Mouse (Mus musculus) neural tube, postnatal 0 days (tissue): Measurements from ENCODE around the gene Hid1. TPM values are rescaled to one million over a fixed set of nuclear protein-coding genes. Genes with fewer than 3 reads are reported as not detected.

Source experiments
- polyA plus RNA-seq: library from polyadenylated mRNA; unstranded; fragments of >200 nt; fragmentation: Nextera tagmentation; extraction: Ambion mirVana; gene quantifications from 2 replicates; pipeline ENCODE4 v1.2.1, GENCODE M21; 2015

The Hid1 gene
- polyA plus RNA-seq: 60.9 and 66.1 TPM in 2 replicates

DNA sequence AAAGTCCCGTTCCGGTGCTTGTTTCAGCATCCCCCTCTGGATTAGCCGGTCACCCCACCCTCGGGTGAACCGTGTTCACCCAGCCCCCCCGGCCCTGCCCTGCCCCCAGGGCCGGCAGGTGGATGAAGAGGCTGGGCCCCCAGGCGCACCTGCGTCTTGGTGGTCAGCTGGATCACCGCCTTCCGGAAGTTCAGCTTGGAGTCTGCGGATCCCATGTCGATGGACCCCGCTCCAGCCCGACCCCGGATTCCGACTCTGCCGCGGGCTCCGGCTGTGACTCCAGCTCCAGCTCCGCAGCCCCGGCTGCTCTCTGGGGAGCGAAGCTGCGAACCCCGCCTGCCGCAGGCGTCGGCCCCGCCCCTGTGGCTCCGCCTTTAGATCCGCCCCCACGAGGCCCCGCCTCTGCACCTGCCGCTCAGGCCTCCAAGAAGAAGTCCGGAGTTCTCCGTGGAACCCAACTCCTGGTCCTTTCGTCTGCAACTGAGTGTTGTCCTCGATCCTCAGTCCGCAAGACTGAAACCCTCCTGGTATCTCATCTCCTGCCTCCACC, at the start of gene Hid1:
Hid1 (minus strand) TSS at position 362 of the 550 bp plus-strand sequence.

GRCm38 (mm10) chr11:115403338-115404124, 36.0 kb upstream of the Hid1 start, which contains the start of gene Mrpl58:
TSS of gene Mrpl58 (plus strand) at chr11:115403752.

GRCm38 (mm10) chr11:115381743-115382539, 14.4 kb upstream of the Hid1 start, which contains the start of gene Cdr2l:
TSS of gene Cdr2l (plus strand) at chr11:115381916.

GRCm38 (mm10) chr11:115334531-115334930, 33.0 kb downstream of the Hid1 start, which contains the start of gene Otop3:
TSS of gene Otop3 (plus strand) at chr11:115334731.

DNA sequence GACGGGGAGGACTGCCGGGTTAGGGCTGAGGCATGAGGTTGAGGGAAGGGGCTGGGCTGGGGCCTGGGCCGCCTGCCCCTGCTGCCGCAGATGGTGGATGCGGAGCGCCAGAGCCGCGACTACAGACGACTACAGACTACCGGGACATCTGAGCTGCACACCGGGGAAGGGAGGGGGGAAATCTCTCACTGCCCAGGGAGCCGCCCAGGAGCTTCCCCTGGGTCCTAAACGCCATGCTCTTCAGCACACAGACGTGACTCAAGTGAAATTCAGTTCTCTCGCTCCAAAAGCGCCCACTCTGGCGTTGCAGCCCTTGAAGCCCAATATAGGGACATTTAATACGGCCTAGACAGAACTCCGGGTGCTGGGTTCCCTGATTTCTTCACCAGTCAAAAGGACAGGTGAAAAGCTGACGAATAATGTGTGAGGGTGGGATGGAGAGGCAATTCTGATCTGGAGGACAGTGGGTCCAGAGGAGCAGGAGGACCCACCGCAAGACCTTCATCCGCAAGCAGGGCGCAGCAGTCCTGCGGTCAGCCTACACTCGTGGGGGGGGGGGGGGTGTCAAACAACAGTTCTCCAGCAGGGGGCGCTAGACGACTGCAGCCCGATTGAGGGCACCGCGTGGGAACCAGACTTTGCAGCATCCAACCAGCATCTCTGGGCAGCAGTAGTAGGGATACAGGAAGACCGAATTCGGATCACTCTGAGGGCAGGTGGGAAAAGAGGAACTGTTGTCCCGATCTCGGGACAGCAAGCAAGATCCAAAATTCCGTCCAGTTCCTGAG, 45.5 kb downstream of the Hid1 start, which contains the start of gene Ush1g:
Ush1g (minus strand) TSS at position 136 of the 788 bp plus-strand sequence.

GRCm38 (mm10) chr11:115306863-115307262, 60.7 kb downstream of the Hid1 start, which contains the start of gene Otop2:
TSS of gene Otop2 (plus strand) at chr11:115307163.

Other genes with a start within 250 kb of the Hid1 start
- gene Cd300lf, start 233.8 kb downstream of the Hid1 start, polyA plus RNA-seq: 0.22 and 0.37 TPM in 2 replicates
- gene Slc9a3r1, start 204.4 kb downstream of the Hid1 start, polyA plus RNA-seq: 73.8 and 75.1 TPM in 2 replicates
- 12.9 and 13.5 TPM in 2 replicates for gene Tmem104, start 180.3 kb downstream of the Hid1 start, polyA plus RNA-seq
- gene Nat9, start 179.9 kb downstream of the Hid1 start, polyA plus RNA-seq: 19.9 and 21.8 TPM in 2 replicates
- gene Grin2c, start 100.5 kb downstream of the Hid1 start, polyA plus RNA-seq: 0.57 and 0.72 TPM in 2 replicates
- 16.9 and 19.4 TPM in 2 replicates for gene Fdxr, start 90.7 kb downstream of the Hid1 start, polyA plus RNA-seq
- gene Fads6, start 70.1 kb downstream of the Hid1 start, polyA plus RNA-seq: 1.9 and 2.4 TPM in 2 replicates
- 0.65 and 0.90 TPM in 2 replicates for gene Otop2, start 60.6 kb downstream of the Hid1 start, polyA plus RNA-seq
- 0.09 and 0.21 TPM in 2 replicates for gene Ush1g, start 45.7 kb downstream of the Hid1 start, polyA plus RNA-seq
- 3.0 TPM in 2 replicates for gene Otop3, start 33.0 kb downstream of the Hid1 start, polyA plus RNA-seq
- gene Cdr2l, start 14.2 kb upstream of the Hid1 start, polyA plus RNA-seq: 20.6 and 24.5 TPM in 2 replicates
- gene Mrpl58, start 36.0 kb upstream of the Hid1 start, polyA plus RNA-seq: 190 and 194 TPM in 2 replicates
- 1,130 and 1,223 TPM in 2 replicates for gene Atp5h, start 52.2 kb upstream of the Hid1 start, polyA plus RNA-seq
- gene Kctd2, start 52.4 kb upstream of the Hid1 start, polyA plus RNA-seq: 28.8 and 29.5 TPM in 2 replicates
- 0.23 and 0.27 TPM in 2 replicates for gene Trim80, start 72.8 kb upstream of the Hid1 start, polyA plus RNA-seq
- 0.27 and 0.37 TPM in 2 replicates for gene Slc16a5, start 94.7 kb upstream of the Hid1 start, polyA plus RNA-seq
- gene Armc7, start 107.9 kb upstream of the Hid1 start, polyA plus RNA-seq: 13.8 and 16.8 TPM in 2 replicates
- 147 and 152 TPM in 2 replicates for gene Nt5c, start 124.1 kb upstream of the Hid1 start, polyA plus RNA-seq
- gene Jpt1, start 146.6 kb upstream of the Hid1 start, polyA plus RNA-seq: 695 and 744 TPM in 2 replicates
- gene Sumo2, start 168.5 kb upstream of the Hid1 start, polyA plus RNA-seq: 816 and 833 TPM in 2 replicates
- gene Nup85, start 196.7 kb upstream of the Hid1 start, polyA plus RNA-seq: 63.5 and 76.1 TPM in 2 replicates
- gene Mrps7, start 236.2 kb upstream of the Hid1 start, polyA plus RNA-seq: 80.0 and 80.6 TPM in 2 replicates
- 22.2 and 26.4 TPM in 2 replicates for gene Gga3, start 236.3 kb upstream of the Hid1 start, polyA plus RNA-seq
- 23.5 and 26.7 TPM in 2 replicates for gene Mif4gd, start 245.2 kb upstream of the Hid1 start, polyA plus RNA-seq